8 mouse cellular contexts compared by ENCODE assay signal in genomic region chr1:183345817-183346195, GRCm38 (mm10). TPM values are rescaled to one million over a fixed set of nuclear protein-coding genes. Genes with fewer than 3 reads are reported as not detected.
DNase-seq lines count a peak whose midpoint lies in the region; ATAC-seq and TF ChIP-seq lines count a peak whose summit lies in the region.

No protein-coding gene starts in this region.

- no peaks in the 10 kb centered on the region for H3K9me3 ChIP-seq in kidney, embryonic 16.5 days (ENCODE audit: low read length)
- H3K9me3 ChIP-seq in hindbrain, embryonic 16.5 days (ENCODE audit: control insufficient read depth, low read length) = no peaks in the 10 kb centered on the region
- H3K9me3 ChIP-seq in midbrain, embryonic 16.5 days (replicated peaks; ENCODE audit: control insufficient read depth, low read length, poor library complexity, severe bottlenecking) = no peaks in the 10 kb centered on the region

- peak overlapping the region; percentile 97 for H3K4me3 ChIP-seq in kidney, embryonic 16.5 days (ENCODE audit: low read length)
- peak overlapping the region; percentile 98 for H3K4me3 ChIP-seq in cortical plate, adult 2 months (ENCODE audit: insufficient read depth, low read length)
- H3K4me3 ChIP-seq in hindbrain, embryonic 16.5 days (ENCODE audit: low read length) = peak overlapping the region; percentile 98
- peak overlapping the region; percentile 98 for H3K4me3 ChIP-seq in midbrain, embryonic 16.5 days (ENCODE audit: low read depth, low read length)

- no peaks in the 10 kb centered on the region for H3K27me3 ChIP-seq in kidney, embryonic 16.5 days (ENCODE audit: insufficient read depth, low read length)
- no peaks in the 10 kb centered on the region for H3K27me3 ChIP-seq in hindbrain, embryonic 16.5 days (replicated peaks; ENCODE audit: control insufficient read depth, insufficient read depth, low read length)
- no peaks in the 10 kb centered on the region for H3K27me3 ChIP-seq in midbrain, embryonic 16.5 days (ENCODE audit: control insufficient read depth, insufficient read depth, low read depth, low read length)

- 4% methylated on average over 10 of the region's 10 CpGs for WGBS in kidney, embryonic 16.5 days
- WGBS in hindbrain, embryonic 16.5 days = 8% methylated on average over 10 of the region's 10 CpGs
- WGBS in midbrain, embryonic 16.5 days = 8% methylated on average over 10 of the region's 10 CpGs

- peak overlapping the region; percentile 87 for H3K4me2 ChIP-seq in kidney, embryonic 16.5 days (replicated peaks; ENCODE audit: low read depth, low read length)
- H3K4me2 ChIP-seq in hindbrain, embryonic 16.5 days (ENCODE audit: low read length) = peak overlapping the region; percentile 93
- peak overlapping the region; percentile 97 for H3K4me2 ChIP-seq in midbrain, embryonic 16.5 days (ENCODE audit: low read length)

- no peak for TF ChIP-seq CTCF in cortical plate, adult 2 months (IDR thresholded peaks at IDR 0.05; ENCODE audit: extremely low read depth, insufficient read depth, low read length)

- H3K9ac ChIP-seq in kidney, embryonic 16.5 days (replicated peaks; ENCODE audit: low read length) = peak overlapping the region; percentile 91
- H3K9ac ChIP-seq in hindbrain, embryonic 16.5 days (ENCODE audit: low read depth, low read length) = peak overlapping the region; percentile 95
- H3K9ac ChIP-seq in midbrain, embryonic 16.5 days (ENCODE audit: low read depth, low read length) = peak overlapping the region; percentile 92

- H3K27ac ChIP-seq in kidney, embryonic 16.5 days (ENCODE audit: low read length) = peak overlapping the region; percentile 87
- H3K27ac ChIP-seq in cortical plate, adult 2 months (ENCODE audit: insufficient read depth, low read length) = peak overlapping the region; percentile 21; the same call in 1 of the 2 replicates
- H3K27ac ChIP-seq in hindbrain, embryonic 16.5 days (ENCODE audit: low read depth, low read length) = peak overlapping the region; percentile 84
- H3K27ac ChIP-seq in midbrain, embryonic 16.5 days (ENCODE audit: low read length) = peak overlapping the region; percentile 79

- TF ChIP-seq POLR2A in cortical plate, adult 2 months (IDR thresholded peaks at IDR 0.05; ENCODE audit: extremely low read depth, insufficient read depth, low read length) = no peak

- peaks cover 9% of the 10 kb centered on the region for H3K4me1 ChIP-seq in kidney, embryonic 16.5 days (ENCODE audit: insufficient read depth, low read length)
- no peaks in the 10 kb centered on the region for H3K4me1 ChIP-seq in cortical plate, adult 2 months (ENCODE audit: control insufficient read depth, insufficient read depth, low read length)
- peaks cover 13% of the 10 kb centered on the region for H3K4me1 ChIP-seq in hindbrain, embryonic 16.5 days (ENCODE audit: control insufficient read depth, insufficient read depth, low read depth, low read length)
- peaks cover 15% of the 10 kb centered on the region for H3K4me1 ChIP-seq in midbrain, embryonic 16.5 days (ENCODE audit: control insufficient read depth, insufficient read depth, low read length)

- peaks cover 25% of the 10 kb centered on the region for H3K36me3 ChIP-seq in kidney, embryonic 16.5 days (ENCODE audit: insufficient read depth, low read length)
- H3K36me3 ChIP-seq in hindbrain, embryonic 16.5 days (ENCODE audit: control insufficient read depth, insufficient read depth, low read length) = peaks cover 7% of the 10 kb centered on the region; the same call in 1 of the 2 replicates
- peaks cover 8% of the 10 kb centered on the region; the same call in 1 of the 2 replicates for H3K36me3 ChIP-seq in midbrain, embryonic 16.5 days (ENCODE audit: control insufficient read depth, insufficient read depth, low read length)

- peak; percentile 55; the same call in 1 of the 2 replicates for ATAC-seq in kidney, embryonic 16.5 days (ENCODE audit: low FRiP score, low TSS enrichment)
- no peak; the same call in 1 of the 2 replicates for ATAC-seq in hindbrain, embryonic 16.5 days
- ATAC-seq in midbrain, embryonic 16.5 days = peak; percentile 49; the same call in 1 of the 2 replicates

- no peak for DNase-seq in kidney, postnatal 25 days
- DNase-seq in adrenal gland, adult 8-10 months = no peak
- DNase-seq in gastrocnemius, adult 18-20 months (ENCODE audit: low spot score) = no peak
- no peak for DNase-seq in cerebellum, postnatal 25 days

RNA-seq across cellular contexts. Expression of gene Mia3, which starts 23.5 kb away (rescaled TPM):
- polyA plus RNA-seq in kidney, embryonic 16.5 days (2015; fragmentation: Nextera tagmentation; extraction: Ambion mirVana) = 94.8 and 106 TPM in 2 replicates
- polyA plus RNA-seq in cortical plate, adult 2 months (2012; rRNA removed) = 117 and 123 TPM in 2 replicates
- polyA plus RNA-seq in hindbrain, embryonic 16.5 days (2015; fragmentation: Nextera tagmentation; extraction: Ambion mirVana) = 102 and 116 TPM in 2 replicates
- polyA plus RNA-seq in midbrain, embryonic 16.5 days (2015; fragmentation: Nextera tagmentation; extraction: Ambion mirVana) = 111 and 116 TPM in 2 replicates
- total RNA-seq in adrenal gland, adult 8-10 months (2022) = 100 to 1,000 TPM; 195 to 246 (median 224) TPM
- total RNA-seq in gastrocnemius, adult 18-20 months (2021) = 100 to 1,000 TPM; 195 to 197 TPM

RNA-seq across cellular contexts. Expression of gene Taf1a, which starts 43.0 kb away (rescaled TPM):
- 19.8 and 21.2 TPM in 2 replicates for polyA plus RNA-seq in kidney, embryonic 16.5 days (2015; fragmentation: Nextera tagmentation; extraction: Ambion mirVana)
- 25.2 and 27.7 TPM in 2 replicates for polyA plus RNA-seq in cortical plate, adult 2 months (2012; rRNA removed)
- 15.0 and 16.1 TPM in 2 replicates for polyA plus RNA-seq in hindbrain, embryonic 16.5 days (2015; fragmentation: Nextera tagmentation; extraction: Ambion mirVana)
- polyA plus RNA-seq in midbrain, embryonic 16.5 days (2015; fragmentation: Nextera tagmentation; extraction: Ambion mirVana) = 16.4 and 17.7 TPM in 2 replicates
- 10 to 100 TPM; 19.3 to 41.6 (median 26.6) TPM for total RNA-seq in adrenal gland, adult 8-10 months (2022)
- 1 to 10 TPM; 5.3 to 5.9 TPM for total RNA-seq in gastrocnemius, adult 18-20 months (2021)

RNA-seq across cellular contexts. Expression of gene Brox, which starts 48.7 kb away (rescaled TPM):
- polyA plus RNA-seq in kidney, embryonic 16.5 days (2015; fragmentation: Nextera tagmentation; extraction: Ambion mirVana) = 55.1 and 55.8 TPM in 2 replicates
- polyA plus RNA-seq in cortical plate, adult 2 months (2012; rRNA removed) = 43.6 and 45.1 TPM in 2 replicates
- polyA plus RNA-seq in hindbrain, embryonic 16.5 days (2015; fragmentation: Nextera tagmentation; extraction: Ambion mirVana) = 98.7 and 103 TPM in 2 replicates
- 105 and 115 TPM in 2 replicates for polyA plus RNA-seq in midbrain, embryonic 16.5 days (2015; fragmentation: Nextera tagmentation; extraction: Ambion mirVana)
- 10 to 100 TPM; 49.1 to 70.6 (median 60.9) TPM for total RNA-seq in adrenal gland, adult 8-10 months (2022)
- total RNA-seq in gastrocnemius, adult 18-20 months (2021) = 10 to 100 TPM; 16.2 to 16.5 TPM

RNA-seq across cellular contexts. Expression of gene Aida, which starts 49.4 kb away (rescaled TPM):
- polyA plus RNA-seq in kidney, embryonic 16.5 days (2015; fragmentation: Nextera tagmentation; extraction: Ambion mirVana) = 40.4 and 41.6 TPM in 2 replicates
- polyA plus RNA-seq in cortical plate, adult 2 months (2012; rRNA removed) = 54.4 and 55.6 TPM in 2 replicates
- 51.2 and 54.4 TPM in 2 replicates for polyA plus RNA-seq in hindbrain, embryonic 16.5 days (2015; fragmentation: Nextera tagmentation; extraction: Ambion mirVana)
- 50.8 and 55.1 TPM in 2 replicates for polyA plus RNA-seq in midbrain, embryonic 16.5 days (2015; fragmentation: Nextera tagmentation; extraction: Ambion mirVana)
- 10 to 100 TPM; 50.2 to 55.9 (median 54.4) TPM for total RNA-seq in adrenal gland, adult 8-10 months (2022)
- total RNA-seq in gastrocnemius, adult 18-20 months (2021) = 10 to 100 TPM; 21.1 to 22.6 TPM

Comparison
In these comparisons a context has a peak if more than half of its experiments do, and no peak if none do; other contexts are left out.
1. H3K27ac ChIP-seq: peak in every context shown above with its lines; median percentile 87 in kidney, embryonic 16.5 days; 84 in hindbrain, embryonic 16.5 days; 79 in midbrain, embryonic 16.5 days; 21 in cortical plate, adult 2 months.